Mouse (Mus musculus): Measurements from ENCODE around the gene Nmd3.

Nmd3 gene

GRCm38 (mm10) chr3:69721814-69722186 is at the start of gene Nmd3:
Gene Nmd3 (plus strand): TSS chr3:69721985.
- peak; percentile 99 for DNase-seq

GRCm38 (mm10) chr3:69673351-69673750 is 48.4 kb upstream of the Nmd3 start:
- DNase-seq, result no peak

GRCm38 (mm10) chr3:69674206-69674605 is 47.6 kb upstream of the Nmd3 start:
- no peak for DNase-seq

GRCm38 (mm10) chr3:69689791-69690190 is 32.0 kb upstream of the Nmd3 start:
- no peak for DNase-seq

GRCm38 (mm10) chr3:69690939-69691338 is 30.8 kb upstream of the Nmd3 start:
- no peak for DNase-seq

GRCm38 (mm10) chr3:69699851-69700500 is 21.8 kb upstream of the Nmd3 start:
- DNase-seq, result no peak

GRCm38 (mm10) chr3:69701905-69702304 is 19.9 kb upstream of the Nmd3 start:
- peak; percentile 57 for DNase-seq

GRCm38 (mm10) chr3:69702421-69702820 is 19.4 kb upstream of the Nmd3 start:
- no peak for DNase-seq

- DNase-seq, result no peak
Observed at GRCm38 (mm10) chr3:69709043-69709929, 12.5 kb upstream of the Nmd3 start.

GRCm38 (mm10) chr3:69711907-69712600 is 9.7 kb upstream of the Nmd3 start:
- no peak for DNase-seq

- no peak for DNase-seq
Observed at GRCm38 (mm10) chr3:69717476-69717875, 4.3 kb upstream of the Nmd3 start.

- DNase-seq, result peak; percentile 72
Observed at GRCm38 (mm10) chr3:69722187-69722867, 542 bp downstream of the Nmd3 start.

GRCm38 (mm10) chr3:69723161-69723560 is 1.4 kb downstream of the Nmd3 start:
- no peak for DNase-seq

- DNase-seq, result no peak
Observed at GRCm38 (mm10) chr3:69730930-69731329, 9.1 kb downstream of the Nmd3 start.

- DNase-seq, result no peak
Observed at GRCm38 (mm10) chr3:69733939-69734338, 12.2 kb downstream of the Nmd3 start.

GRCm38 (mm10) chr3:69755192-69755591 is 33.4 kb downstream of the Nmd3 start:
- no peak for DNase-seq

- DNase-seq, result no peak
Observed at GRCm38 (mm10) chr3:69755968-69756367, 34.2 kb downstream of the Nmd3 start.

- DNase-seq, result peak; percentile 89
Observed at GRCm38 (mm10) chr3:69756499-69756898, 34.7 kb downstream of the Nmd3 start.

- DNase-seq, result no peak
Observed at GRCm38 (mm10) chr3:69757456-69757855, 35.7 kb downstream of the Nmd3 start.

- no peak for DNase-seq
Observed at GRCm38 (mm10) chr3:69760081-69760480, 38.3 kb downstream of the Nmd3 start.

GRCm38 (mm10) chr3:69761195-69761594 is 39.4 kb downstream of the Nmd3 start:
- no peak for DNase-seq

GRCm38 (mm10) chr3:69762838-69763368 is 41.1 kb downstream of the Nmd3 start:
- no peak for DNase-seq

Measured in embryo, embryonic 11 days (tissue).